Mouse (Mus musculus): ENCODE measurements at regions not wholly inside any gene's neighbourhood (a gene's known extent, or its start where the extent isn't known, plus 50 kb on each side); places are given as distances from the start of the nearest gene placed in this dataset.
A peak's percentile ranks its signal among the peaks of the same experiment; 100 is the strongest.
"Not testable (repeated sequence)": the region's sequence is repeated elsewhere in the genome, so short reads cannot be mapped to it uniquely, and the experiment has no call there.

GRCm38 (mm10) chr3:21149618-21150017 lies 782.6 kb upstream of the Agtr1b start:
- no peak for DNase-seq (ENCODE audit: low read depth)

- no peak for DNase-seq (ENCODE audit: low read depth)
Measured at GRCm38 (mm10) chr3:21128821-21129504, 762.0 kb upstream of the Agtr1b start.

- DNase-seq (ENCODE audit: low read depth): no peak
Measured at GRCm38 (mm10) chr3:21126191-21126590, 759.2 kb upstream of the Agtr1b start.

GRCm38 (mm10) chr3:21118164-21118902 lies 751.4 kb upstream of the Agtr1b start:
- DNase-seq (ENCODE audit: low read depth): no peak

GRCm38 (mm10) chr3:21111735-21112518 lies 745.0 kb upstream of the Agtr1b start:
- DNase-seq (ENCODE audit: low read depth): no peak

- no peak for DNase-seq (ENCODE audit: low read depth)
Measured at GRCm38 (mm10) chr3:21090206-21090605, 723.2 kb upstream of the Agtr1b start.

- DNase-seq (ENCODE audit: low read depth): no peak
Measured at GRCm38 (mm10) chr3:21086426-21086825, 719.4 kb upstream of the Agtr1b start.

- DNase-seq (ENCODE audit: low read depth): no peak
Measured at GRCm38 (mm10) chr3:21077548-21077947, 710.6 kb upstream of the Agtr1b start.

GRCm38 (mm10) chr3:21053337-21053736 lies 686.4 kb upstream of the Agtr1b start:
- DNase-seq (ENCODE audit: low read depth): not testable (repeated sequence)

- not testable (repeated sequence) for DNase-seq (ENCODE audit: low read depth)
Measured at GRCm38 (mm10) chr3:21049365-21049764, 682.4 kb upstream of the Agtr1b start.

- DNase-seq (ENCODE audit: low read depth): no peak
Measured at GRCm38 (mm10) chr3:21045981-21046380, 679.0 kb upstream of the Agtr1b start.

- no peak for DNase-seq (ENCODE audit: low read depth)
Measured at GRCm38 (mm10) chr3:21025876-21026275, 658.9 kb upstream of the Agtr1b start.

- no peak for DNase-seq (ENCODE audit: low read depth)
Measured at GRCm38 (mm10) chr3:21020946-21021345, 654.0 kb upstream of the Agtr1b start.

- no peak for DNase-seq (ENCODE audit: low read depth)
Measured at GRCm38 (mm10) chr3:21020297-21020696, 653.3 kb upstream of the Agtr1b start.

- DNase-seq (ENCODE audit: low read depth): no peak
Measured at GRCm38 (mm10) chr3:21009650-21010049, 642.7 kb upstream of the Agtr1b start.

GRCm38 (mm10) chr3:20998295-20998694 lies 631.3 kb upstream of the Agtr1b start:
- DNase-seq (ENCODE audit: low read depth): no peak

GRCm38 (mm10) chr3:20989486-20989970 lies 622.6 kb upstream of the Agtr1b start:
- DNase-seq (ENCODE audit: low read depth): no peak

- DNase-seq (ENCODE audit: low read depth): no peak
Measured at GRCm38 (mm10) chr3:20986942-20987341, 620.0 kb upstream of the Agtr1b start.

- no peak for DNase-seq (ENCODE audit: low read depth)
Measured at GRCm38 (mm10) chr3:20986377-20986727, 619.4 kb upstream of the Agtr1b start.

- DNase-seq (ENCODE audit: low read depth): peak; percentile 9
Measured at GRCm38 (mm10) chr3:20985682-20986376, 618.9 kb upstream of the Agtr1b start.

- DNase-seq (ENCODE audit: low read depth): no peak
Measured at GRCm38 (mm10) chr3:20984146-20984545, 617.2 kb upstream of the Agtr1b start.

- DNase-seq (ENCODE audit: low read depth): no peak
Measured at GRCm38 (mm10) chr3:20973077-20973476, 606.1 kb upstream of the Agtr1b start.
